Mouse (Mus musculus): ENCODE results near the gene Trim80.

- TF ChIP-seq POLR2A (IDR thresholded peaks at IDR 0.05; ENCODE audit: borderline replicate concordance, low read depth, low read length): no peak
- TF ChIP-seq CTCF (IDR thresholded peaks at IDR 0.05; ENCODE audit: low read depth, low read length): no peak
Observed at GRCm38 (mm10) chr11:115403338-115404124, 36.8 kb upstream of the Trim80 start, which contains the start of gene Mrpl58.
